Mouse (Mus musculus) gastrocnemius, postnatal 4 days (tissue): Measurements from ENCODE around the gene Rabif. TPM values are rescaled to one million over a fixed set of nuclear protein-coding genes. Genes with fewer than 3 reads are reported as not detected.

ENCODE experiments used
- DNase-seq, 2 experiments: peaks; one replicate each; pipeline ENCODE4 v3.0.0; 2021 to 2022; ENCODE audit warnings: low spot score in 2 of 2, mixed read lengths in 2 of 2
- total RNA-seq, 2 experiments: library from RNA; stranded (reverse); gene quantifications; 2 replicates each; pipeline ENCODE4 v1.2.3; 2021

Rabif gene
- total RNA-seq, 2 experiments from 2014 or later: 12.0 to 13.5 TPM

- no peak for DNase-seq
Observed at GRCm38 (mm10) chr1:134549632-134550132, 55.2 kb downstream of the Rabif start, which contains the start of gene Mgat4e. Gene Mgat4e, minus strand, starts transcription at chr1:134549682.

DNA sequence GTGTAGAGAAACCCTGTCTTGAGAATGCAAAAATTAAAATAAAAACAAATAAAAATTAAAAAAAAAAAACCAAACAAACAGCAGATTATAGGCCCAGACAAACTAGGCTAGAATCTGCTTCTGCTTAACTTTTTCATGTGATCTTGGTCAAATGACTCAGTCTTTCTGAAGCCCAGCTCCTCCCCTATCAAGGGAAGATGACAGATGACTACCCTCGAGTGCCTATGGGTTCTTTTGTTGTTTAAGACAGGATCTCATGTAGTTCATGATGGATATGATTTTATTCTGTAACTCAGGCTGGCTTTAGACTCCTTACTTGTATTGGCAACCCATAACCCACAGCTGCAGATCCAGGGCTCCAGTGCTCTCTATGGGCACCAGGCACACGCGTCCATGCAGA lies 57.4 kb downstream of the Rabif start:
- DNase-seq: no peak

DNA sequence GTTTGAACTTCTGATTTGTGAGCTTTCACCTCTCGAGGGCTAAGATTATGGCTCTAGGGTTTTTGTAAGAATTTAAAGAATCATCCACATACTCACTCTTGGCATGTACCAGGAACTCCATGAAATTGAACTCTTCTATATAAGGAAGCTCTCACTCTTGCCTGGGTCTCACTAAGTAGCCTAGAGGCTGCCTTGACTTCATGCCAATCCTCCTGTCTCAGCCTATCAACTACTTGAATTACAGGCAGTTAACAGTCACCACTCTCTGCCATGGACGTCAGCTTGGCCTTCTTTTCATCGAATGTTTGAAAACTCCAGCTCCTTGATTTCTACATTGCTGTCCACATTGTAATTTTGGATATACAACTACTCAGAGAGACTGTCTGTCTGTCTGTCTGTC lies 57.9 kb downstream of the Rabif start:
- no peak for DNase-seq

DNA sequence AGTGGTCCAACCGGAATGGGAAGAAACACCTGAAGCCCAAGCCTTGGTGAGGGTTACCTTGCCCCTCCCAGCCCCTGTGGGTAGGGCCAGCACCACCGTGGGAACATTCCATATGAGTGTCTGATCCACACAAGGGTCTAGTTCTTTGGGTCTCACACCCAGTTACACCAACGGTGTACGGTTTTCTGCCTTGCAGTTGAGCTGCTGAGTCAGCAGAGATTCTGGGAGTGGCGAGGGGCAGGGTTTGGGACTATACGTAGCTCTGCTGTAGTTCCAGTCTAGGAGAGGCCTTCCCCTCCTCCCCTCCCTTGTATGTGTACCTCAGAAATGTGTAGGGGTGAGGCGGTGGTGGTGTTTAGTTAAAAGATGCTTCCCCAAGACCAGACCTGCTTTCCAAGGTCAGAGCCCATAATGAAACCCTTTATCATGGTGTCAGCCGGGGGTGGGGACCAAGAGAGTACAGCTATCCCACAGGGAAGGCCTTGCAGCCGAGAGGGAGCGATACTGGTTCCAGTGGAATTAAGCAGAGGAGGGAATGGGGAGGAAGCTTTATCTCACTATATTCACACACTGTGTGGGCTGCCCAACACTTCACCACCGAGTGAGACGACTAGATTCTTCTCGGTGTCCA lies 60.9 kb downstream of the Rabif start:
- DNase-seq: no peak

DNA sequence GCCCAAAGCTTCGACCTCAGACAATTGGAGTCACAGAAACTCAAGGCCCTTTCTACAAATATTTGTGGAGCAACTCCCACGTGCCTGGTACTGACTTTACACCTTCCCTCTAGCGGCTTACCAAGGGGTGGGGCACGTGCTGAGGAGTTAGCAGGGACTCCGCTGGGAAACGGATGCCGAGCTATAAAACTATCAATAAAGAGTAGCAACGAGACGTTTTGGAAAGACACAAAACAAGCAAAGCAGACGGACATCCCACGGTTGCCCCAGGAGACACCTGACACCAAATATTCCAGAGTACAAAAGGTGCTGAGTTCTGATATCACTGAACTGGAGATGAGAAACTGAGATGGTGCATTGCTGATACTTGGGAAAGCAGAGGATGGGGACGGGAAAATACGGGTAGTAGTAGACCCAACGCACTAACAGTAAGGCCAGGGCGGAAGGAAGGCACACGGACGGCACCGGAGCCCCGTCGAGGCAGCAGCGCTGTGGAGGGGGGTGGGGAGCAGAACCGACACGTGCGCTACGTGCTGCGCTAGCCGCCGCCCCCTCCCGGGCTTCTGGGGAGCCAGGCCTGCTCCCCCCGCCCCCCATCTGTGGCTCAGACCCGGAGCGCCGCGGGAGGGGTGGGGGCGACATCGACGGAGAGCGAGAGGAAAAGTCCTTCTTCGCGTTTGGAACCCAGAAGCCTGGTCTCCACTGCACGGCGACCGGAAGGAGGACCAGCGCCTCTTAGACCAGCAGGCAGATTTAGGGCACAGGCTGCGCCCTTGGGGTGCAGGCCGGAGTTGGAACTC lies 61.6 kb downstream of the Rabif start:
- peak; percentile 55 to 71 for DNase-seq

GRCm38 (mm10) chr1:134556671-134557218 lies 62.3 kb downstream of the Rabif start:
- peak; percentile 93 to 97 for DNase-seq

Other genes with a start within 250 kb of the Rabif start
- 100 to 1,000 TPM; 212 to 220 TPM for gene Myog, start 204.7 kb upstream of the Rabif start, total RNA-seq
- 10 to 100 TPM; 25.5 to 26.2 TPM for gene Ppfia4, start 161.7 kb upstream of the Rabif start, total RNA-seq
- gene Tmem183a, start 132.7 kb upstream of the Rabif start, total RNA-seq: 10 to 100 TPM; 26.9 to 35.5 TPM
- gene 4933406M09Rik, start 108.7 kb upstream of the Rabif start, total RNA-seq: not detected
- gene Cyb5r1, start 89.1 kb upstream of the Rabif start, total RNA-seq: 10 to 100 TPM; 75.7 to 88.5 TPM
- gene Adipor1, start 79.3 kb upstream of the Rabif start, total RNA-seq: 10 to 100 TPM; 96.9 to 97.4 TPM
- 10 to 100 TPM; 12.5 to 16.1 TPM for gene Klhl12, start 39.1 kb upstream of the Rabif start, total RNA-seq
- not detected for gene Mgat4e, start 55.0 kb downstream of the Rabif start, total RNA-seq
- gene Kdm5b, start 65.5 kb downstream of the Rabif start, total RNA-seq: 10 to 100 TPM; 32.8 to 37.6 TPM
- under 1 TPM in 1 of 2 experiments, not detected in 1; 0.08 TPM for gene Syt2, start 152.0 kb downstream of the Rabif start, total RNA-seq